Mouse (Mus musculus) liver, embryonic 14.5 days (tissue): Measurements from ENCODE around the gene Lamc2. TPM values are rescaled to one million over a fixed set of nuclear protein-coding genes. Genes with fewer than 3 reads are reported as not detected.

Experiments
- ATAC-seq: fragments of 200-750 bp; cut with Nextera tagmentation; 2 replicates; pipeline ENCODE4 v1.8.0; 2017; ENCODE audit warnings: moderate number of reproducible peaks, mild to moderate bottlenecking, moderate library complexity; ENCODE audit not compliant: insufficient read depth
- DNase-seq, 3 experiments: peaks; one replicate each; pipeline ENCODE4 v3.0.0-alpha.2; 2012 to 2013; ENCODE audit warnings: low read depth in 3 of 3, low spot score in 3 of 3
- H3K27ac ChIP-seq: fragments of 300-500 bp; sonication (generic); 2 replicates; pipeline ENCODE4 v1.5.1; 2014; ENCODE audit warnings: moderate library complexity, mild to moderate bottlenecking, control low read depth, inconsistent platforms
- H3K27me3 ChIP-seq: fragments of 300-500 bp; sonication (generic); 2 replicates; pipeline ENCODE4 v1.6.1; 2014; ENCODE audit warnings: mild to moderate bottlenecking, low read length, moderate library complexity; ENCODE audit not compliant: control insufficient read depth, insufficient read depth
- H3K36me3 ChIP-seq: fragments of 300-500 bp; sonication (generic); replicated peaks from 2 replicates; pipeline ENCODE4 v1.6.1; 2014; ENCODE audit warnings: low read depth; ENCODE audit not compliant: control insufficient read depth, insufficient read depth
- H3K4me1 ChIP-seq, 2 experiments: fragments of 200-500 bp in 1 of 2; fragments of 300-500 bp in 1 of 2; sonication (generic) in 1 of 2; replicated peaks; 2 replicates each; pipeline ENCODE4 v1.6.1; 2012 to 2014; ENCODE audit warnings: antibody characterized with exemption in 1 of 2, inconsistent platforms in 1 of 2, low read length in 1 of 2; ENCODE audit not compliant: control insufficient read depth in 2 of 2, insufficient read depth in 2 of 2
- H3K4me2 ChIP-seq: fragments of 300-500 bp; sonication (generic); 2 replicates; pipeline ENCODE4 v1.6.1; 2014; ENCODE audit warnings: low read depth, mild to moderate bottlenecking, control low read depth, moderate library complexity
- H3K4me3 ChIP-seq, 2 experiments: fragments of 200-500 bp in 1 of 2; fragments of 300-500 bp in 1 of 2; sonication (generic) in 1 of 2; 2 replicates each; pipeline ENCODE4 v1.5.1; 2012 to 2014; ENCODE audit warnings: low read depth in 2 of 2, low read length in 2 of 2, mild to moderate bottlenecking in 2 of 2, control low read depth in 1 of 2, inconsistent platforms in 1 of 2, moderate library complexity in 1 of 2; ENCODE audit not compliant: insufficient read depth in 1 of 2
- H3K9ac ChIP-seq: fragments of 300-500 bp; sonication (generic); replicated peaks from 2 replicates; pipeline ENCODE4 v1.6.1; 2014; ENCODE audit warnings: mild to moderate bottlenecking, control low read depth, moderate library complexity
- H3K9me3 ChIP-seq: fragments of 300-500 bp; sonication (generic); 2 replicates; pipeline ENCODE4 v1.6.1; 2016; ENCODE audit warnings: low read length, mixed read lengths; ENCODE audit not compliant: control insufficient read depth
- CTCF ChIP-seq: IDR thresholded peaks from 2 replicates; pipeline ENCODE4 v1.5.1; 2016; ENCODE audit warnings: antibody characterized with exemption, low read depth, control low read depth
- EP300 ChIP-seq: IDR thresholded peaks from 2 replicates; pipeline ENCODE4 v1.6.1; 2016; ENCODE audit warnings: antibody characterized with exemption, low read depth
- WGBS: fragments of 180-500 bp; shearing (Covaris S2); extraction: QIAGEN DNeasy Blood & Tissue Kit; methylation state at CpG from one replicate; pipeline ENCODE4 v1.1.7; 2014; ENCODE audit not compliant: insufficient replicate concordance; 5-methylcytosine and 5-hydroxymethylcytosine counted together
- polyA plus RNA-seq, 2 experiments: library from polyadenylated mRNA; depleted of rRNA in 1 of 2; stranded (reverse) in 1 of 2; unstranded in 1 of 2; fragments of >200 nt; fragmentation: Nextera tagmentation in 1 of 2; extraction: Ambion mirVana in 1 of 2; gene quantifications; 2 replicates each; pipeline versions ENCODE4 v1.2.1 to v1.2.3; 2012 to 2014

Gene Lamc2
- polyA plus RNA-seq, 2 experiments: 0.10 to 0.14 TPM

DNA sequence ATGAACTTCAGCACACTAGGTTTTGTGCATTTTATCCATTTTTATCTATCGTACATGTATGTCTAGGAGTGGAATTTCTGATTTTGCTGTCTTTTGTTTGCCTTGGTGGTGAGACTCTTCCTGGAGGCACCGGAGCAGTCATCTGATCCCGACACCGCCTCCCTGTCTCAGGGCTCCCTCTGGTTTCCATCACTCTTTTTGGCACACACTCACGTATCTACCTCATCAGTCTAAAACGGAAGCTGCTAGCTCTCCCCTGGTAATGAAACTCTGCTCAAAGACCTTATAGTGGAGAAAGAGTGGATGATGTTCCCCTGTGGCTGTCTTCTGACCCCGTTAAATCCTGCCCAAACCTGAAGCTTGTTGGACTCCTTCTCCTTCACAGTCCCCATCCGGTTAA is 30.9 kb downstream of the Lamc2 start:
- Histone ChIP-seq H3K27ac (no peak overlapping the region), H3K4me3 (no peak overlapping the region), H3K4me1 (no peaks in the 10 kb centered on the region), H3K9ac (no peak overlapping the region), H3K4me2 (no peak overlapping the region), H3K9me3 (no peaks in the 10 kb centered on the region), H3K27me3 (no peaks in the 10 kb centered on the region), H3K36me3 (no peaks in the 10 kb centered on the region)
- no peak for ATAC-seq
- DNase-seq: no peak
- WGBS: 76% methylated on average over 8 of the region's 8 CpGs
- TF ChIP-seq CTCF (no peak), EP300 (no peak)

DNA sequence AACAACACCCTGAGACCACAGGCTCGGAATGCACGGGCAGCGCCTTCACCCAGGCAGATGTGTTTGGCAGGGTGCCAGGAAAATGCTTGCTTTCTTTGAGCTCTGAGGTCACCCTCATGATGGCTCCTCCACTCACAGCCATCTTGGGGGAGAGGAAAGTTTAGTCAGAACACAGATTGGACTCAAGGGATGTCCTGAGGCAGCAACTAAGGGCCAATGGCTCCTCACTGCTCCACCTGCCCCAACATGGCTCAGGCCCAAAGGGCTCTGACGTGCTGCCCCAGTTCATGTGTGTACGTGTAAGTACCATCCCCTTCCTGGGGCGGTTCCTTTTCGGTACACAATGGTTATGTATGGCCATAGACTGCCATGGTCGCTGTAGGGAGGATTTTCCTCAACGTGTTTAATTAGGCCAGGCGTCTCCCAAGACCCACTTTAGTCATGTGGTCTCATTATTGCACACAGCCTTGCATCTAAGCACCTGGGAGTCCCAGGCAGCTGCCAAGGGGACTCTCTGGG is 32.6 kb downstream of the Lamc2 start:
- WGBS: 64% methylated on average over 10 of the region's 10 CpGs
- Histone ChIP-seq H3K9ac (no peak overlapping the region), H3K9me3 (no peaks in the 10 kb centered on the region), H3K36me3 (no peaks in the 10 kb centered on the region), H3K4me1 (no peaks in the 10 kb centered on the region), H3K4me3 (no peak overlapping the region), H3K27me3 (no peaks in the 10 kb centered on the region), H3K27ac (no peak overlapping the region), H3K4me2 (no peak overlapping the region)
- TF ChIP-seq CTCF (no peak), EP300 (no peak)
- ATAC-seq (no peak), DNase-seq (no peak)

DNA sequence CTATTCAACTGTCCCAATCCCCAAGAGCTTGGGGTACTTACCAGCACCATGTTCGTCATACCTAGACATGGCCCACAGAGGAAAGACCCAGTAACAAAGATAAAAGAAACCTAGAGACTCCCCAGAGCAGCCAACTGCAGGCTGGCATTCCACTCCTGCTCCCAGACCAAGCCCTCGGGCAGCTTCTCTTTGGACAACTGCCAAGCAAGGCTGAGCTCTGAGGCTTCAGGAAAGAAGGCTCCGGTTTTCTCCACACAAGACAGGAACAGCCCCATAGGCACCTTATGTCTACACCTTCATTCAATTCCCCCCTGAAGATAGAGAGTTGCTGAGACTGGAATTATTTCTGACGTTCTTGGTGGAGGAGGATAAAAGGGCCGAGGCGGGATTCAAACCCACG is 33.7 kb downstream of the Lamc2 start:
- DNase-seq: no peak

DNA sequence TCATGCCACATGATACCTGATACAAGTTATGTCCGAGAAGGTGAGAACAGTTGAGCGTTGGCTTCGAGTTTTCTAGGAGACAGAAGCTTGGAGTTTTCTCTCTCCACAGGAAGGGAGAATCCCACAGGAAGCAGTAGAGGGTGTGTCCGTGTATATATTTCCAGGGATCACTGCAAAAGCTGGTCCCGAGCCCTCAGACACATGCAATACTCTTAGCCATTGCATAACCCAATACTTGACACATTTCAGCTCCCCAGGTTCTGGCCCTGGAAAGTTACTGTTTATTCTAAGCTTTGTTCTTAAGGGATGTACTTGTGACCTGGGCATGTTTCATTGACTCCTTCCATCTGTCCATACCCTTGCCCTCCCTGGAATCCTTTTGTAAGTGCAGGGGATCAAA is 40.5 kb downstream of the Lamc2 start:
- H3K27me3 ChIP-seq: no peaks in the 10 kb centered on the region
- H3K27ac ChIP-seq: no peak overlapping the region
- DNase-seq (no peak), ATAC-seq (no peak)
- 51% methylated on average over 5 of the region's 5 CpGs for WGBS
- no peaks in the 10 kb centered on the region for H3K36me3 ChIP-seq
- no peak overlapping the region for H3K4me2 ChIP-seq
- H3K4me3 ChIP-seq: no peak overlapping the region
- no peak overlapping the region for H3K9ac ChIP-seq
- no peaks in the 10 kb centered on the region for H3K4me1 ChIP-seq
- no peaks in the 10 kb centered on the region for H3K9me3 ChIP-seq
- no peak for TF ChIP-seq EP300
- TF ChIP-seq CTCF: no peak

More for the DNA sequence above, 33.7 kb downstream of the Lamc2 start:
- no peaks in the 10 kb centered on the region for H3K4me1 ChIP-seq
- H3K4me3 ChIP-seq: no peak overlapping the region
- no peak for ATAC-seq
- no peaks in the 10 kb centered on the region for H3K27me3 ChIP-seq
- TF ChIP-seq CTCF (no peak), EP300 (no peak)
- no peak overlapping the region for H3K9ac ChIP-seq
- no peaks in the 10 kb centered on the region for H3K9me3 ChIP-seq
- H3K36me3 ChIP-seq: no peaks in the 10 kb centered on the region
- H3K4me2 ChIP-seq: no peak overlapping the region
- H3K27ac ChIP-seq: no peak overlapping the region
- WGBS: 63% methylated on average over 7 of the region's 7 CpGs

DNA sequence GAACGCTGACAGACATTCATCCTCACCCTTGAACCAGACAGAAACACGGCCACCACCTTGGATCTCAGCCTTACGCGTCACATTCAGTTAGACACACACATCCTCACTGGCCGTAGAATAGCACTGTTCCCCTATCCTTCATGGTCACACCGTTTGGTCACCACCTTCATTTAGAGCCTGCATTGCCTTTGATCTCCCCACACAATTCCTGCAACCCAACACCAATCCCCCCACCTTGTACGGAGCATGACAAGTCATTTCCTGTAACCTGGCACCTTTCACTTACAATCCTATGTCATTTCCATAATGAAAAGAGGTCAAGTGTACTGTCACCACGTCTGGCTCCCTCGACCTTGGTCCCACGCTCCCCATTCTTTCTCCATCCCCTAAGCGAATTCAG is 42.2 kb downstream of the Lamc2 start:
- no peak overlapping the region for H3K27ac ChIP-seq
- DNase-seq: no peak
- no peak overlapping the region for H3K4me3 ChIP-seq
- no peak overlapping the region for H3K4me2 ChIP-seq
- H3K9ac ChIP-seq: no peak overlapping the region
- TF ChIP-seq EP300: no peak
- TF ChIP-seq CTCF: no peak
- no peaks in the 10 kb centered on the region for H3K9me3 ChIP-seq
- no peaks in the 10 kb centered on the region for H3K36me3 ChIP-seq
- no peaks in the 10 kb centered on the region for H3K4me1 ChIP-seq
- WGBS: 58% methylated on average over 11 of the region's 11 CpGs
- no peaks in the 10 kb centered on the region for H3K27me3 ChIP-seq
- ATAC-seq: no peak
